Mouse (Mus musculus): ENCODE data around the gene Rhoa. TPM values are rescaled to one million over a fixed set of nuclear protein-coding genes. Genes with fewer than 3 reads are reported as not detected.
"Not testable (repeated sequence)": the region's sequence is repeated elsewhere in the genome, so short reads cannot be mapped to it uniquely, and the experiment has no call there.

The Rhoa gene
- polyA plus RNA-seq, 1 experiment, result 434 TPM

- Histone ChIP-seq H3K27ac (ENCODE audit: insufficient read depth, low read length) (no peak overlapping the region), H3K4me1 (ENCODE audit: control insufficient read depth, insufficient read depth, low read length) (no peaks in the 10 kb centered on the region), H3K27me3 (ENCODE audit: control insufficient read depth, insufficient read depth, low read length, poor library complexity, severe bottlenecking) (no peaks in the 10 kb centered on the region), H3K9me3 (replicated peaks; ENCODE audit: control insufficient read depth, insufficient read depth, low read length, poor library complexity, severe bottlenecking) (no peaks in the 10 kb centered on the region), H3K36me3 (ENCODE audit: control insufficient read depth, insufficient read depth, low read length, poor library complexity, severe bottlenecking) (no peaks in the 10 kb centered on the region), H3K4me3 (ENCODE audit: low read depth, low read length) (no peak overlapping the region), H3K9ac (ENCODE audit: low read depth, poor library complexity, severe bottlenecking) (no peak overlapping the region)
- TF ChIP-seq EP300 (IDR thresholded peaks at IDR 0.05; ENCODE audit: insufficient read depth, low read depth, low read length) (no peak), POLR2A (IDR thresholded peaks at IDR 0.05; ENCODE audit: insufficient read depth, low read length) (no peak), CTCF (IDR thresholded peaks at IDR 0.05; ENCODE audit: low read depth, low read length) (no peak)
These were observed 25.7 kb upstream of the Rhoa start for GRCm38 (mm10) chr9:108280071-108280828.

- no peaks in the 10 kb centered on the region for H3K4me1 ChIP-seq (ENCODE audit: control insufficient read depth, insufficient read depth, low read length)
- H3K27me3 ChIP-seq (ENCODE audit: control insufficient read depth, insufficient read depth, low read length, poor library complexity, severe bottlenecking), result no peaks in the 10 kb centered on the region
- H3K36me3 ChIP-seq (ENCODE audit: control insufficient read depth, insufficient read depth, low read length, poor library complexity, severe bottlenecking), result no peaks in the 10 kb centered on the region
- H3K9ac ChIP-seq (ENCODE audit: low read depth, poor library complexity, severe bottlenecking), result no peak overlapping the region
- no peak overlapping the region for H3K27ac ChIP-seq (ENCODE audit: insufficient read depth, low read length)
- H3K9me3 ChIP-seq (replicated peaks; ENCODE audit: control insufficient read depth, insufficient read depth, low read length, poor library complexity, severe bottlenecking), result no peaks in the 10 kb centered on the region
- H3K4me3 ChIP-seq (ENCODE audit: low read depth, low read length), result no peak overlapping the region
- TF ChIP-seq EP300 (IDR thresholded peaks at IDR 0.05; ENCODE audit: insufficient read depth, low read depth, low read length) (no peak), POLR2A (IDR thresholded peaks at IDR 0.05; ENCODE audit: insufficient read depth, low read length) (no peak), CTCF (IDR thresholded peaks at IDR 0.05; ENCODE audit: low read depth, low read length) (peak; percentile 10)
These were observed 21.5 kb upstream of the Rhoa start for GRCm38 (mm10) chr9:108284410-108284809.

GRCm38 (mm10) chr9:108287526-108288238, 18.2 kb upstream of the Rhoa start:
- H3K4me1 ChIP-seq (ENCODE audit: control insufficient read depth, insufficient read depth, low read length); H3K27me3 ChIP-seq (ENCODE audit: control insufficient read depth, insufficient read depth, low read length, poor library complexity, severe bottlenecking); H3K36me3 ChIP-seq (ENCODE audit: control insufficient read depth, insufficient read depth, low read length, poor library complexity, severe bottlenecking); H3K9me3 ChIP-seq (replicated peaks; ENCODE audit: control insufficient read depth, insufficient read depth, low read length, poor library complexity, severe bottlenecking); H3K27ac ChIP-seq (ENCODE audit: insufficient read depth, low read length); H3K4me3 ChIP-seq (ENCODE audit: low read depth, low read length); H3K9ac ChIP-seq (ENCODE audit: low read depth, poor library complexity, severe bottlenecking): not testable (repeated sequence)

GRCm38 (mm10) chr9:108289347-108289746, 16.6 kb upstream of the Rhoa start:
- no peak overlapping the region for H3K4me3 ChIP-seq (ENCODE audit: low read depth, low read length)
- H3K27ac ChIP-seq (ENCODE audit: insufficient read depth, low read length), result no peak overlapping the region
- peak overlapping the region; percentile 64; the same call in 1 of the 2 replicates for H3K9ac ChIP-seq (ENCODE audit: low read depth, poor library complexity, severe bottlenecking)
- H3K36me3 ChIP-seq (ENCODE audit: control insufficient read depth, insufficient read depth, low read length, poor library complexity, severe bottlenecking), result no peaks in the 10 kb centered on the region
- no peaks in the 10 kb centered on the region for H3K4me1 ChIP-seq (ENCODE audit: control insufficient read depth, insufficient read depth, low read length)
- no peaks in the 10 kb centered on the region for H3K9me3 ChIP-seq (replicated peaks; ENCODE audit: control insufficient read depth, insufficient read depth, low read length, poor library complexity, severe bottlenecking)
- no peaks in the 10 kb centered on the region for H3K27me3 ChIP-seq (ENCODE audit: control insufficient read depth, insufficient read depth, low read length, poor library complexity, severe bottlenecking)
- TF ChIP-seq POLR2A (IDR thresholded peaks at IDR 0.05; ENCODE audit: insufficient read depth, low read length) (no peak), CTCF (IDR thresholded peaks at IDR 0.05; ENCODE audit: low read depth, low read length) (no peak), EP300 (IDR thresholded peaks at IDR 0.05; ENCODE audit: insufficient read depth, low read depth, low read length) (no peak)

- H3K36me3 ChIP-seq (ENCODE audit: control insufficient read depth, insufficient read depth, low read length, poor library complexity, severe bottlenecking), result no peaks in the 10 kb centered on the region
- H3K4me1 ChIP-seq (ENCODE audit: control insufficient read depth, insufficient read depth, low read length), result no peaks in the 10 kb centered on the region
- no peak for TF ChIP-seq POLR2A (IDR thresholded peaks at IDR 0.05; ENCODE audit: insufficient read depth, low read length)
- TF ChIP-seq CTCF (IDR thresholded peaks at IDR 0.05; ENCODE audit: low read depth, low read length), result no peak
- no peak for TF ChIP-seq EP300 (IDR thresholded peaks at IDR 0.05; ENCODE audit: insufficient read depth, low read depth, low read length)
- no peaks in the 10 kb centered on the region for H3K9me3 ChIP-seq (replicated peaks; ENCODE audit: control insufficient read depth, insufficient read depth, low read length, poor library complexity, severe bottlenecking)
- H3K27ac ChIP-seq (ENCODE audit: insufficient read depth, low read length), result 0 out of 2 replicates have a peak within 1 kb of the TSS, but pooled peaks have one; percentile 21
- H3K9ac ChIP-seq (ENCODE audit: low read depth, poor library complexity, severe bottlenecking), result peak within 1 kb of the TSS; percentile 64
- peak within 1 kb of the TSS; percentile 95 for H3K4me3 ChIP-seq (ENCODE audit: low read depth, low read length)
- H3K27me3 ChIP-seq (ENCODE audit: control insufficient read depth, insufficient read depth, low read length, poor library complexity, severe bottlenecking), result no peaks in the 10 kb centered on the region
These were observed 15.7 kb upstream of the Rhoa start, which contains the start of gene Nicn1 for GRCm38 (mm10) chr9:108290016-108290750. TSS of gene Nicn1 (plus strand) at chr9:108290429.

Measured in ES-Bruce4 (cell line).